Mouse (Mus musculus): ENCODE data around the gene Il20ra. TPM values are rescaled to one million over a fixed set of nuclear protein-coding genes. Genes with fewer than 3 reads are reported as not detected.
"Not testable (repeated sequence)": the region's sequence is repeated elsewhere in the genome, so short reads cannot be mapped to it uniquely, and the experiment has no call there.

The Il20ra gene
- polyA plus RNA-seq, 1 experiment = 2.9 TPM

- no peak overlapping the region for H3K4me3 ChIP-seq (ENCODE audit: insufficient read depth, low read length)
- no peaks in the 10 kb centered on the region for H3K4me1 ChIP-seq (ENCODE audit: control insufficient read depth, insufficient read depth, low read length)
- TF ChIP-seq CTCF (IDR thresholded peaks at IDR 0.05; ENCODE audit: borderline replicate concordance, insufficient read depth, low read length) (no peak), POLR2A (IDR thresholded peaks at IDR 0.05; ENCODE audit: low read depth, low read length) (no peak)
- peak overlapping the region; percentile 34; the same call in 1 of the 2 replicates for H3K27ac ChIP-seq (ENCODE audit: insufficient read depth, low read length)
These were observed 13.0 kb upstream of the Il20ra start for GRCm38 (mm10) chr10:19699331-19699730.

GRCm38 (mm10) chr10:19704445-19704844, 7.9 kb upstream of the Il20ra start:
- no peak overlapping the region for H3K4me3 ChIP-seq (ENCODE audit: insufficient read depth, low read length)
- no peak overlapping the region for H3K27ac ChIP-seq (ENCODE audit: insufficient read depth, low read length)
- TF ChIP-seq POLR2A (IDR thresholded peaks at IDR 0.05; ENCODE audit: low read depth, low read length) = no peak
- no peak for TF ChIP-seq CTCF (IDR thresholded peaks at IDR 0.05; ENCODE audit: borderline replicate concordance, insufficient read depth, low read length)
- H3K4me1 ChIP-seq (ENCODE audit: control insufficient read depth, insufficient read depth, low read length) = no peaks in the 10 kb centered on the region

GRCm38 (mm10) chr10:19707768-19708167, 4.6 kb upstream of the Il20ra start:
- no peak overlapping the region for H3K4me3 ChIP-seq (ENCODE audit: insufficient read depth, low read length)
- H3K27ac ChIP-seq (ENCODE audit: insufficient read depth, low read length) = no peak overlapping the region
- no peak for TF ChIP-seq POLR2A (IDR thresholded peaks at IDR 0.05; ENCODE audit: low read depth, low read length)
- TF ChIP-seq CTCF (IDR thresholded peaks at IDR 0.05; ENCODE audit: borderline replicate concordance, insufficient read depth, low read length) = no peak
- H3K4me1 ChIP-seq (ENCODE audit: control insufficient read depth, insufficient read depth, low read length) = no peaks in the 10 kb centered on the region

- Histone ChIP-seq H3K4me1 (ENCODE audit: control insufficient read depth, insufficient read depth, low read length) (no peaks in the 10 kb centered on the region), H3K27ac (ENCODE audit: insufficient read depth, low read length) (no peak overlapping the region), H3K4me3 (ENCODE audit: insufficient read depth, low read length) (no peak overlapping the region)
- TF ChIP-seq POLR2A (IDR thresholded peaks at IDR 0.05; ENCODE audit: low read depth, low read length) (no peak), CTCF (IDR thresholded peaks at IDR 0.05; ENCODE audit: borderline replicate concordance, insufficient read depth, low read length) (peak; percentile 53; the same call in 1 of the 2 replicates)
These were observed 3.9 kb upstream of the Il20ra start for GRCm38 (mm10) chr10:19708277-19709070.

GRCm38 (mm10) chr10:19711020-19711419, 1.4 kb upstream of the Il20ra start:
- TF ChIP-seq CTCF (IDR thresholded peaks at IDR 0.05; ENCODE audit: borderline replicate concordance, insufficient read depth, low read length) (no peak), POLR2A (IDR thresholded peaks at IDR 0.05; ENCODE audit: low read depth, low read length) (no peak)
- Histone ChIP-seq H3K4me1 (ENCODE audit: control insufficient read depth, insufficient read depth, low read length) (no peaks in the 10 kb centered on the region), H3K27ac (ENCODE audit: insufficient read depth, low read length) (no peak overlapping the region), H3K4me3 (ENCODE audit: insufficient read depth, low read length) (no peak overlapping the region)

- H3K27ac ChIP-seq (ENCODE audit: insufficient read depth, low read length) = 0 out of 2 replicates have a peak overlapping the region, but pooled peaks have one; percentile 25
- no peak overlapping the region for H3K4me3 ChIP-seq (ENCODE audit: insufficient read depth, low read length)
- no peak for TF ChIP-seq POLR2A (IDR thresholded peaks at IDR 0.05; ENCODE audit: low read depth, low read length)
- TF ChIP-seq CTCF (IDR thresholded peaks at IDR 0.05; ENCODE audit: borderline replicate concordance, insufficient read depth, low read length) = no peak
- no peaks in the 10 kb centered on the region for H3K4me1 ChIP-seq (ENCODE audit: control insufficient read depth, insufficient read depth, low read length)
These were observed 709 bp upstream of the Il20ra start for GRCm38 (mm10) chr10:19711551-19712171.

GRCm38 (mm10) chr10:19718627-19719026, 6.3 kb downstream of the Il20ra start:
- H3K4me1 ChIP-seq (ENCODE audit: control insufficient read depth, insufficient read depth, low read length) = no peaks in the 10 kb centered on the region
- no peak overlapping the region for H3K4me3 ChIP-seq (ENCODE audit: insufficient read depth, low read length)
- no peak overlapping the region for H3K27ac ChIP-seq (ENCODE audit: insufficient read depth, low read length)
- TF ChIP-seq POLR2A (IDR thresholded peaks at IDR 0.05; ENCODE audit: low read depth, low read length) (no peak), CTCF (IDR thresholded peaks at IDR 0.05; ENCODE audit: borderline replicate concordance, insufficient read depth, low read length) (no peak)

- TF ChIP-seq CTCF (IDR thresholded peaks at IDR 0.05; ENCODE audit: borderline replicate concordance, insufficient read depth, low read length) (no peak), POLR2A (IDR thresholded peaks at IDR 0.05; ENCODE audit: low read depth, low read length) (no peak)
- no peaks in the 10 kb centered on the region for H3K4me1 ChIP-seq (ENCODE audit: control insufficient read depth, insufficient read depth, low read length)
- H3K27ac ChIP-seq (ENCODE audit: insufficient read depth, low read length) = no peak overlapping the region
- no peak overlapping the region for H3K4me3 ChIP-seq (ENCODE audit: insufficient read depth, low read length)
These were observed 9.9 kb downstream of the Il20ra start for GRCm38 (mm10) chr10:19722320-19722719.

- Histone ChIP-seq H3K27ac (ENCODE audit: insufficient read depth, low read length) (no peak overlapping the region), H3K4me3 (ENCODE audit: insufficient read depth, low read length) (no peak overlapping the region), H3K4me1 (ENCODE audit: control insufficient read depth, insufficient read depth, low read length) (no peaks in the 10 kb centered on the region)
- TF ChIP-seq CTCF (IDR thresholded peaks at IDR 0.05; ENCODE audit: borderline replicate concordance, insufficient read depth, low read length) (no peak), POLR2A (IDR thresholded peaks at IDR 0.05; ENCODE audit: low read depth, low read length) (no peak)
These were observed 11.9 kb downstream of the Il20ra start for GRCm38 (mm10) chr10:19724158-19724832.

GRCm38 (mm10) chr10:19738442-19738841, 26.1 kb downstream of the Il20ra start:
- not testable (repeated sequence) for H3K4me1 ChIP-seq (ENCODE audit: control insufficient read depth, insufficient read depth, low read length); H3K27ac ChIP-seq (ENCODE audit: insufficient read depth, low read length); H3K4me3 ChIP-seq (ENCODE audit: insufficient read depth, low read length)
